Comparison of ENCODE assay signal across 20 mouse cellular contexts in genomic region chr13:107810060-107810801, GRCm38 (mm10).
DNase-seq lines count a peak whose midpoint lies in the region; ATAC-seq and TF ChIP-seq lines count a peak whose summit lies in the region.
"Had no signal": no experiment of that assay in that cellular context is flagged by ENCODE, and none has a peak within 500 bp of the region (broad histone marks: within the 10 kb centered on the region; RNA-seq: fewer than 3 reads in every experiment).

No protein-coding gene starts in this region.

- no peaks in the 10 kb centered on the region for H3K9me3 ChIP-seq in stomach, postnatal 0 days (ENCODE audit: control insufficient read depth, low read length)
- no peaks in the 10 kb centered on the region for H3K9me3 ChIP-seq in hindbrain, embryonic 11.5 days (ENCODE audit: control insufficient read depth, low read length)
- H3K9me3 ChIP-seq: embryonic facial prominence, embryonic 10.5 days; forebrain, embryonic 15.5 days; midbrain, embryonic 10.5 days; neural tube, embryonic 15.5 days had no signal

- WGBS in stomach, postnatal 0 days = 53% methylated on average over 9 of the region's 9 CpGs
- WGBS in hindbrain, embryonic 11.5 days = 86% methylated on average over 9 of the region's 9 CpGs

- no peak overlapping the region for H3K4me2 ChIP-seq in stomach, postnatal 0 days (replicated peaks; ENCODE audit: low read depth)
- no peak overlapping the region for H3K4me2 ChIP-seq in hindbrain, embryonic 11.5 days (replicated peaks; ENCODE audit: low read depth, low read length)
- H3K4me2 ChIP-seq: forebrain, embryonic 15.5 days; neural tube, embryonic 15.5 days had no signal

- no peak for DNase-seq in layer of hippocampus, adult 2 months (ENCODE audit: low spot score in 2 of 2)
- no peak for DNase-seq in layer of hippocampus, postnatal 25 days (ENCODE audit: extremely low spot score in 1 of 2, low spot score in 1 of 2)
- peak; percentile 5 to 25 for DNase-seq in spleen, postnatal 36 days (ENCODE audit: low spot score in 2 of 2)
- DNase-seq in spleen, postnatal 10 days (ENCODE audit: low spot score in 2 of 2) = no peak
- DNase-seq in stomach, postnatal 0 days (ENCODE audit: low spot score) = no peak
- no peak for DNase-seq in hindbrain, embryonic 11.5 days (ENCODE audit: low spot score)
- no peak for DNase-seq in MN1 (ENCODE audit: low spot score)
- DNase-seq: adrenal gland, postnatal 36 days; cerebellum, postnatal 25 days; kidney, postnatal 14 days; thymus, postnatal 14 days had no signal

- TF ChIP-seq EP300 in stomach, postnatal 0 days (optimal IDR thresholded peaks at IDR 0.05) = no peak

- ATAC-seq in megakaryocyte, adult 5-6 weeks (ENCODE audit: poor library complexity, severe bottlenecking) = peak; percentile 92
- ATAC-seq in stomach, postnatal 0 days (ENCODE audit: low FRiP score, low TSS enrichment) = 0 out of 2 replicates have a peak, but pooled peaks have one; percentile 35
- no peak for ATAC-seq in hindbrain, embryonic 11.5 days (ENCODE audit: low FRiP score)
- ATAC-seq: activated CD4-positive, CD25-positive, alpha-beta regulatory T cell, adult 4 months; CD4-positive, CD25-positive, alpha-beta regulatory T cell, adult 4 months; forebrain, embryonic 15.5 days had no signal

- H3K4me3 ChIP-seq in layer of hippocampus, adult 2 months = no peak overlapping the region
- H3K4me3 ChIP-seq in stomach, postnatal 0 days (ENCODE audit: low read depth, low read length) = no peak overlapping the region
- no peak overlapping the region for H3K4me3 ChIP-seq in hindbrain, embryonic 11.5 days (ENCODE audit: low read depth, low read length)
- H3K4me3 ChIP-seq: embryonic facial prominence, embryonic 10.5 days; erythroblast, embryonic 14.5 days; forebrain, embryonic 15.5 days; midbrain, embryonic 10.5 days; neural tube, embryonic 15.5 days had no signal

- no peak for TF ChIP-seq CTCF in layer of hippocampus, adult 2 months (conservative IDR thresholded peaks at IDR 0.05)
- TF ChIP-seq CTCF in stomach, postnatal 0 days (IDR thresholded peaks at IDR 0.05; ENCODE audit: low read depth) = no peak

- no peaks in the 10 kb centered on the region for H3K36me3 ChIP-seq in stomach, postnatal 0 days (ENCODE audit: control insufficient read depth, insufficient read depth, low read length)
- 0 out of 2 replicates have a peak, but pooled peaks cover 2% of the 10 kb centered on the region for H3K36me3 ChIP-seq in hindbrain, embryonic 11.5 days (ENCODE audit: control insufficient read depth, insufficient read depth, low read length)
- H3K36me3 ChIP-seq: forebrain, embryonic 15.5 days; neural tube, embryonic 15.5 days had no signal

- H3K9ac ChIP-seq in stomach, postnatal 0 days (ENCODE audit: low read length) = no peak overlapping the region
- H3K9ac ChIP-seq in hindbrain, embryonic 11.5 days (ENCODE audit: low read depth, low read length) = no peak overlapping the region
- H3K9ac ChIP-seq: forebrain, embryonic 15.5 days; liver, embryonic 14.5 days; neural tube, embryonic 15.5 days had no signal

- peak overlapping the region; percentile 70 for H3K27ac ChIP-seq in layer of hippocampus, adult 2 months
- H3K27ac ChIP-seq in stomach, postnatal 0 days (replicated peaks) = no peak overlapping the region
- H3K27ac ChIP-seq in hindbrain, embryonic 11.5 days (ENCODE audit: low read depth, low read length) = no peak overlapping the region
- H3K27ac ChIP-seq: embryonic facial prominence, embryonic 10.5 days; forebrain, embryonic 15.5 days; liver, embryonic 14.5 days; midbrain, embryonic 10.5 days; neural tube, embryonic 15.5 days had no signal

- peaks cover 11% of the 10 kb centered on the region for H3K4me1 ChIP-seq in stomach, postnatal 0 days (replicated peaks; ENCODE audit: control insufficient read depth, insufficient read depth)
- H3K4me1 ChIP-seq in hindbrain, embryonic 11.5 days (replicated peaks; ENCODE audit: control insufficient read depth, insufficient read depth, low read length) = peaks cover 6% of the 10 kb centered on the region

- H3K27me3 ChIP-seq in stomach, postnatal 0 days (ENCODE audit: control insufficient read depth, insufficient read depth, low read length) = no peaks in the 10 kb centered on the region
- H3K27me3 ChIP-seq in hindbrain, embryonic 11.5 days (ENCODE audit: control insufficient read depth, insufficient read depth, low read length) = no peaks in the 10 kb centered on the region
- H3K27me3 ChIP-seq: forebrain, embryonic 15.5 days; neural tube, embryonic 15.5 days had no signal

Comparison
In these comparisons a context has a peak if more than half of its experiments do, and no peak if none do; other contexts are left out.
1. DNase-seq: peak in spleen, postnatal 36 days (2 of 2); none in layer of hippocampus, adult 2 months (0 of 2), layer of hippocampus, postnatal 25 days (0 of 2), spleen, postnatal 10 days (0 of 2), stomach, postnatal 0 days (single experiment), hindbrain, embryonic 11.5 days (single experiment) and MN1 (single experiment).